Mouse (Mus musculus) bone marrow macrophage, adult 2 months (primary cell): Measurements from ENCODE around the gene Plekhm3.

ENCODE experiments used
- CTCF ChIP-seq: IDR thresholded peaks from 2 replicates; pipeline ENCODE4 v1.5.1; 2012; ENCODE audit warnings: low read depth, mild to moderate bottlenecking, low read length, moderate library complexity
- POLR2A ChIP-seq: IDR thresholded peaks from 2 replicates; pipeline ENCODE4 v1.6.1; 2012; ENCODE audit warnings: mild to moderate bottlenecking, low read depth, low read length, borderline replicate concordance

DNA sequence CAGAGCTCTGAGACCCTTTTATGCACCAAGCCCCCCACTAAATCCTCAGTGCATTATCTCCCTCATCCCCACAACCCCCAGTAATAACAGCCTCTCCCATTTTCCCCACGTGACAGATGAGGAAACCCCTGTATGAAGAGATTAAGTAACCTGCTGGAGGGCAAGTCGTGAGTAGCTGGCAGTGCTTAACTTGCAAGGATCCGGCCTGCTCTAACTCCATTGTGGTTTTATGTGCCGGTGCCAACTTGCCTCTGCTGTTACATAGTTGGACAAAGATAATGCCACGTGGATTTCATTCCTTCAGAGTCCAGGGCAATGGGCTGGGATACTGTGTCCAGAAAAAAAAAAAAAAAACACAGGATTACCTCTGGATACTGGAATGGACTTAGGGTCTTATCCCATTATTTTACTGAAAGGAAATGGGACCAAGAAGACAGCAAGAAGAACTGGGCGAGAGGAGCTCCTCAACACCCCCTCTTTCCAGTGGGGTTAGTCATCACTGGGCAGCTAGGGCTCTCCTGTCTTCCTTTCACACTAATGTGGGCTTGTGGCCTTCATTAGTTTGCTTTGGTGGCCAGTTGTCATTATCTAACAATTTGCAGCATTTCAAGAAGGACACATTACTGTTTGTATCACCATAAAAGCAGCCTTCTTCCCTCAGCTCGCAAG, 200.5 kb downstream of the Plekhm3 start:
- TF ChIP-seq POLR2A (no peak), CTCF (no peak)
